Mouse (Mus musculus) testis, adult 2 months (tissue): Measurements from ENCODE around the gene Slit3.

Source experiments
- CTCF ChIP-seq: fragments of 200-500 bp; IDR thresholded peaks from 2 replicates; pipeline ENCODE4 v1.5.1; 2012; ENCODE audit warnings: low read depth, mild to moderate bottlenecking, inconsistent platforms, low read length, moderate library complexity; ENCODE audit not compliant: control insufficient read depth, insufficient read depth, insufficient replicate concordance
- POLR2A ChIP-seq: fragments of 200-500 bp; IDR thresholded peaks from 2 replicates; pipeline ENCODE4 v1.6.1; 2012; ENCODE audit warnings: low read depth, mild to moderate bottlenecking, inconsistent platforms, low read length, moderate library complexity; ENCODE audit not compliant: control insufficient read depth

- TF ChIP-seq CTCF (no peak), POLR2A (no peak)
These were observed 448.3 kb downstream of the Slit3 start for GRCm38 (mm10) chr11:35569126-35569916.
